Mouse (Mus musculus) kidney, embryonic 14.5 days (tissue): Measurements from ENCODE around the gene Gm49369. TPM values are rescaled to one million over a fixed set of nuclear protein-coding genes. Genes with fewer than 3 reads are reported as not detected.
A peak's percentile ranks its signal among the peaks of the same experiment; 100 is the strongest.

Experiments used
- ATAC-seq: fragments of 200-750 bp; cut with Nextera tagmentation; 2 replicates; pipeline ENCODE4 v1.8.0; 2017; ENCODE audit warnings: moderate number of reproducible peaks, mild to moderate bottlenecking, moderate TSS enrichment, moderate library complexity; ENCODE audit not compliant: low FRiP score, low TSS enrichment
- H3K27ac ChIP-seq: fragments of 300-500 bp; sonication (generic); 2 replicates; pipeline ENCODE4 v1.5.1; 2014; ENCODE audit warnings: low read depth, mild to moderate bottlenecking, low read length, moderate library complexity, mixed read lengths
- H3K27me3 ChIP-seq: fragments of 300-500 bp; sonication (generic); 2 replicates; pipeline ENCODE4 v1.6.1; 2014; ENCODE audit warnings: mild to moderate bottlenecking, low read length; ENCODE audit not compliant: control insufficient read depth, insufficient read depth
- H3K36me3 ChIP-seq: fragments of 300-500 bp; sonication (generic); 2 replicates; pipeline ENCODE4 v1.6.1; 2014; ENCODE audit warnings: low read length, mixed read lengths; ENCODE audit not compliant: control insufficient read depth, insufficient read depth
- H3K4me1 ChIP-seq: fragments of 300-500 bp; sonication (generic); 2 replicates; pipeline ENCODE4 v1.6.1; 2014; ENCODE audit warnings: low read length, mixed read lengths; ENCODE audit not compliant: control insufficient read depth, insufficient read depth
- H3K4me2 ChIP-seq: fragments of 300-500 bp; sonication (generic); replicated peaks from 2 replicates; pipeline ENCODE4 v1.6.1; 2014; ENCODE audit warnings: low read depth, mild to moderate bottlenecking, low read length
- H3K4me3 ChIP-seq: fragments of 300-500 bp; sonication (generic); 2 replicates; pipeline ENCODE4 v1.5.1; 2014; ENCODE audit warnings: mild to moderate bottlenecking, low read length
- H3K9ac ChIP-seq: fragments of 300-500 bp; sonication (generic); 2 replicates; pipeline ENCODE4 v1.6.1; 2014; ENCODE audit warnings: low read depth, mild to moderate bottlenecking, low read length, moderate library complexity
- H3K9me3 ChIP-seq: fragments of 300-500 bp; sonication (generic); 2 replicates; pipeline ENCODE4 v1.6.1; 2016; ENCODE audit warnings: low read length; ENCODE audit not compliant: control insufficient read depth
- WGBS: fragments of 180-500 bp; shearing (Covaris S2); extraction: QIAGEN DNeasy Blood & Tissue Kit; methylation state at CpG from one replicate; pipeline ENCODE4 v1.1.7; 2014; 5-methylcytosine and 5-hydroxymethylcytosine counted together
- polyA plus RNA-seq: library from polyadenylated mRNA; unstranded; fragments of >200 nt; fragmentation: Nextera tagmentation; extraction: Ambion mirVana; gene quantifications from 2 replicates; pipeline ENCODE4 v1.2.1, GENCODE M21; 2014

Gm49369 gene
- polyA plus RNA-seq, 1 experiment from 2014 or later = not detected

GRCm38 (mm10) chr7:142389961-142390650, 7.6 kb upstream of the Gm49369 start:
- 90% methylated on average over 3 of the region's 3 CpGs for WGBS
- no peaks in the 10 kb centered on the region for H3K27me3 ChIP-seq
- no peaks in the 10 kb centered on the region for H3K9me3 ChIP-seq
- ATAC-seq = no peak
- H3K4me1 ChIP-seq = peaks cover 13% of the 10 kb centered on the region
- peaks cover 4% of the 10 kb centered on the region for H3K36me3 ChIP-seq
- no peak overlapping the region for H3K4me2 ChIP-seq
- H3K9ac ChIP-seq = no peak overlapping the region
- H3K4me3 ChIP-seq = no peak overlapping the region
- no peak overlapping the region for H3K27ac ChIP-seq

- Histone ChIP-seq H3K9me3 (no peaks in the 10 kb centered on the region), H3K9ac (no peak overlapping the region), H3K4me1 (peaks cover 13% of the 10 kb centered on the region), H3K36me3 (peaks cover 17% of the 10 kb centered on the region), H3K27ac (no peak overlapping the region), H3K27me3 (no peaks in the 10 kb centered on the region), H3K4me2 (no peak overlapping the region), H3K4me3 (no peak overlapping the region)
- 96% methylated on average over 2 of the region's 2 CpGs for WGBS
- ATAC-seq = no peak
Measured at GRCm38 (mm10) chr7:142388740-142389139, 6.3 kb upstream of the Gm49369 start.

GRCm38 (mm10) chr7:142388198-142388597, 5.7 kb upstream of the Gm49369 start:
- Histone ChIP-seq H3K4me3 (peak overlapping the region; percentile 90), H3K27me3 (no peaks in the 10 kb centered on the region), H3K4me2 (peak overlapping the region; percentile 61; the same call in 1 of the 2 replicates), H3K36me3 (peaks cover 23% of the 10 kb centered on the region), H3K9ac (no peak overlapping the region), H3K9me3 (no peaks in the 10 kb centered on the region), H3K27ac (0 out of 2 replicates have a peak overlapping the region, but pooled peaks have one; percentile 1), H3K4me1 (peaks cover 13% of the 10 kb centered on the region)
- ATAC-seq = peak; percentile 21; the same call in 1 of the 2 replicates
- 95% methylated on average over 1 of the region's 1 CpGs for WGBS

- H3K9ac ChIP-seq = peak within 1 kb of the TSS; percentile 81
- under 1% methylated on average over 54 of the region's 55 CpGs for WGBS
- H3K27me3 ChIP-seq = no peaks in the 10 kb centered on the region
- peak within 1 kb of the TSS; percentile 90 for H3K4me3 ChIP-seq
- peaks cover 13% of the 10 kb centered on the region for H3K4me1 ChIP-seq
- H3K9me3 ChIP-seq = no peaks in the 10 kb centered on the region
- peak within 1 kb of the TSS; percentile 61 for H3K4me2 ChIP-seq
- peak; percentile 97 for ATAC-seq
- peaks cover 29% of the 10 kb centered on the region for H3K36me3 ChIP-seq
- H3K27ac ChIP-seq = peak within 1 kb of the TSS; percentile 69; the same call in 1 of the 2 replicates
Measured at GRCm38 (mm10) chr7:142387419-142388148, 5.1 kb upstream of the Gm49369 start, which contains the start of gene Ctsd. Ctsd (minus strand) TSS chr7:142388038.

GRCm38 (mm10) chr7:142386621-142387201, 4.2 kb upstream of the Gm49369 start:
- no peaks in the 10 kb centered on the region for H3K9me3 ChIP-seq
- no peak for ATAC-seq
- peak overlapping the region; percentile 81 for H3K9ac ChIP-seq
- peak overlapping the region; percentile 90 for H3K4me3 ChIP-seq
- H3K4me1 ChIP-seq = peaks cover 13% of the 10 kb centered on the region
- WGBS = 51% methylated on average over 6 of the region's 6 CpGs
- H3K27me3 ChIP-seq = no peaks in the 10 kb centered on the region
- no peak overlapping the region for H3K27ac ChIP-seq
- H3K4me2 ChIP-seq = peak overlapping the region; percentile 61
- peaks cover 37% of the 10 kb centered on the region for H3K36me3 ChIP-seq

GRCm38 (mm10) chr7:142385742-142386403, 3.4 kb upstream of the Gm49369 start:
- H3K4me2 ChIP-seq = peak overlapping the region; percentile 61
- H3K9me3 ChIP-seq = no peaks in the 10 kb centered on the region
- 92% methylated on average over 3 of the region's 3 CpGs for WGBS
- no peak overlapping the region for H3K27ac ChIP-seq
- peak overlapping the region; percentile 90 for H3K4me3 ChIP-seq
- H3K4me1 ChIP-seq = peaks cover 13% of the 10 kb centered on the region
- no peaks in the 10 kb centered on the region for H3K27me3 ChIP-seq
- no peak for ATAC-seq
- H3K9ac ChIP-seq = peak overlapping the region; percentile 81; the same call in 1 of the 2 replicates
- peaks cover 46% of the 10 kb centered on the region for H3K36me3 ChIP-seq

- no peak overlapping the region for H3K9ac ChIP-seq
- H3K4me1 ChIP-seq = peaks cover 13% of the 10 kb centered on the region
- ATAC-seq = no peak
- H3K9me3 ChIP-seq = no peaks in the 10 kb centered on the region
- H3K27ac ChIP-seq = no peak overlapping the region
- H3K36me3 ChIP-seq = peaks cover 62% of the 10 kb centered on the region
- H3K4me3 ChIP-seq = no peak overlapping the region
- H3K27me3 ChIP-seq = no peaks in the 10 kb centered on the region
- 71% methylated on average over 10 of the region's 10 CpGs for WGBS
- H3K4me2 ChIP-seq = no peak overlapping the region
Measured at GRCm38 (mm10) chr7:142384306-142384705, 1.8 kb upstream of the Gm49369 start.

GRCm38 (mm10) chr7:142381175-142381574, 1.3 kb downstream of the Gm49369 start:
- H3K4me3 ChIP-seq = no peak overlapping the region
- no peaks in the 10 kb centered on the region for H3K9me3 ChIP-seq
- no peak overlapping the region for H3K9ac ChIP-seq
- peaks cover 92% of the 10 kb centered on the region for H3K36me3 ChIP-seq
- H3K27me3 ChIP-seq = no peaks in the 10 kb centered on the region
- 94% methylated on average over 4 of the region's 4 CpGs for WGBS
- H3K4me2 ChIP-seq = no peak overlapping the region
- peaks cover 4% of the 10 kb centered on the region for H3K4me1 ChIP-seq
- H3K27ac ChIP-seq = no peak overlapping the region
- ATAC-seq = no peak
